Mouse (Mus musculus) forebrain, postnatal 0 days (tissue): ENCODE data around the gene Rpl34. TPM values are rescaled to one million over a fixed set of nuclear protein-coding genes. Genes with fewer than 3 reads are reported as not detected.

ENCODE experiments used
- ATAC-seq: fragments of 200-750 bp; cut with Nextera tagmentation; 2 replicates; pipeline ENCODE4 v1.8.0; 2017; ENCODE audit warnings: mild to moderate bottlenecking, moderate library complexity
- DNase-seq: peaks from one replicate; pipeline ENCODE4 v3.0.0-alpha.2; 2015
- H3K27ac ChIP-seq: fragments of 300-500 bp; sonication (generic); 2 replicates; pipeline ENCODE4 v1.5.1; 2014; ENCODE audit warnings: low read depth, mild to moderate bottlenecking, antibody characterized with exemption, low read length, moderate library complexity, mixed read lengths
- H3K27me3 ChIP-seq: fragments of 300-500 bp; sonication (generic); 2 replicates; pipeline ENCODE4 v1.6.1; 2014; ENCODE audit warnings: mild to moderate bottlenecking, low read length, mixed read lengths; ENCODE audit not compliant: insufficient read depth
- H3K36me3 ChIP-seq: fragments of 300-500 bp; sonication (generic); 2 replicates; pipeline ENCODE4 v1.6.1; 2014; ENCODE audit warnings: mild to moderate bottlenecking, moderate library complexity; ENCODE audit not compliant: insufficient read depth
- H3K4me1 ChIP-seq: fragments of 300-500 bp; sonication (generic); 2 replicates; pipeline ENCODE4 v1.6.1; 2014; ENCODE audit warnings: antibody characterized with exemption; ENCODE audit not compliant: insufficient read depth
- H3K4me2 ChIP-seq: fragments of 300-500 bp; sonication (generic); 2 replicates; pipeline ENCODE4 v1.6.1; 2014; ENCODE audit warnings: low read depth, mild to moderate bottlenecking, moderate library complexity
- H3K4me3 ChIP-seq: fragments of 300-500 bp; sonication (generic); 2 replicates; pipeline ENCODE4 v1.5.1; 2014; ENCODE audit warnings: low read depth, low read length, mixed read lengths
- H3K9ac ChIP-seq: fragments of 300-500 bp; sonication (generic); 2 replicates; pipeline ENCODE4 v1.6.1; 2014; ENCODE audit warnings: mild to moderate bottlenecking
- H3K9me3 ChIP-seq: fragments of 300-500 bp; sonication (generic); 2 replicates; pipeline ENCODE4 v1.6.1; 2016; ENCODE audit warnings: low read length
- CTCF ChIP-seq: sonication (generic); IDR thresholded peaks from 2 replicates; pipeline ENCODE4 v1.5.1; 2016; ENCODE audit warnings: antibody characterized with exemption, control low read depth, low read depth
- WGBS: fragments of 180-500 bp; shearing (Covaris S2); extraction: QIAGEN DNeasy Blood & Tissue Kit; methylation state at CpG from one replicate; pipeline ENCODE4 v1.1.7; 2014; 5-methylcytosine and 5-hydroxymethylcytosine counted together
- polyA plus RNA-seq: library from polyadenylated mRNA; unstranded; fragments of >200 nt; fragmentation: Nextera tagmentation; extraction: Ambion mirVana; gene quantifications from 2 replicates; pipeline ENCODE4 v1.2.1, GENCODE M21; 2015
- total RNA-seq: library from RNA; depleted of rRNA; stranded (reverse); fragments of >200 nt; gene quantifications from 2 replicates; pipeline ENCODE4 v1.2.3, GENCODE M21; 2014

Gene Rpl34
- total and polyA plus RNA-seq, 2 experiments from 2014 or later = 566 to 609 TPM

DNA sequence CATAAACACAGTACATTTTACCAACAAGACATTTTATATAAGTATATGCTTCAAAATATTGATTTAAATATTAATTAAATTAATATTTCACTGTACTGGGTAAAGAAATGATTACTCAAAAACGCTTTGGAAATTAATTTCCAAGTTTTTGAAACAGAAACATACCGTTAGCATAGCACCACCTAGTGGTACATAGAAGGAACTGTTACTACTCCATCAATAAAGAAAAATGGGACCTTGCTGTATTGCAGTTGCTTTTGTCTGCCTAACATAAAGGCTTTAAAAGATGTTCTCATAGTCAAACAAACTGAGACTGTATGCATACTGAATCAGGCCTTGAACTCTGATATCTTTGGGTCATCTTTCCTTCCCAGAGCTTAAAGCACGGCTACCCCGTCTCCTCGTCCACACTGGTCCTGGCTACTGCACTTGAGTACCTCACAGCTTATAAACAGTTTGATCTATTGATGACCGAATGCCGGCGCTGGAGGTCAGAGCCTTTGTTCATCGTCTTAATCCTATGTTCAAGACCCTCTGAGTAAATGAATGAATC lies 36.1 kb downstream of the Rpl34 start:
- Histone ChIP-seq H3K27ac (no peak overlapping the region), H3K4me3 (no peak overlapping the region), H3K36me3 (peaks cover 21% of the 10 kb centered on the region), H3K4me1 (no peaks in the 10 kb centered on the region), H3K9ac (no peak overlapping the region), H3K9me3 (no peaks in the 10 kb centered on the region), H3K27me3 (no peaks in the 10 kb centered on the region), H3K4me2 (no peak overlapping the region)
- ATAC-seq (no peak), DNase-seq (peak; percentile 50)
- WGBS = 56% methylated on average over 9 of the region's 9 CpGs
- TF ChIP-seq CTCF = peak; percentile 80

DNA sequence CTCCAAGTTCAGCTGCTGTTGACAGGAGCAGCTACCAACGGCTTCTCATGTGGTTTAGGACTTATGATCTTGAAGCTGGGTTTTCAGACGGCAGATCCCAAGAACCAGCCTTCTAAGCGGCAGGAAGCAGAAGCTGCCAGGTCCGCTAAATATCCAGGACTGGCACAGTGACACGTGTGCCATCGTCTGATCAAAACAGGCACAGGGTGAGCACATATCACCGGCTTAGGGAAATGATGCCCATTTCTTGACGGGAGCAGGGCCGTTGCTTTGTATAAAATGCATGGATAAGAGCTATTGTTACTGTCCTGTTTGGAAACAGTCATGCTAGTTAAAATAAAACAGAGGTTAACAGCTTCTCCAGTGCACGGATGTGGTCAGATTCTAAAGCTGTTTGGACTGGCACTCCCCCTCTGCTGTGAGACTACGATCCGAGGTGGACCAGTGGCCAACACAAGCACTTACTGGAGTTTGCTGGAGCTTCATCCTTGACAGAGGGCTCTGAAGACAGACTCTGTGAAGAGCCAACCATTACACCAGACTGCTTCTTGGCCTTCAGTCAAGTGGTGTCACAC lies 38.5 kb downstream of the Rpl34 start:
- Histone ChIP-seq H3K9ac (peak overlapping the region; percentile 33), H3K9me3 (no peaks in the 10 kb centered on the region), H3K4me1 (no peaks in the 10 kb centered on the region), H3K4me2 (peak overlapping the region; percentile 51), H3K27me3 (no peaks in the 10 kb centered on the region), H3K36me3 (peaks cover 8% of the 10 kb centered on the region; the same call in 1 of the 2 replicates), H3K4me3 (peak overlapping the region; percentile 27), H3K27ac (no peak overlapping the region)
- ATAC-seq (peak; percentile 9; the same call in 1 of the 2 replicates), DNase-seq (no peak)
- TF ChIP-seq CTCF = no peak
- WGBS = 46% methylated on average over 12 of the region's 12 CpGs

DNA sequence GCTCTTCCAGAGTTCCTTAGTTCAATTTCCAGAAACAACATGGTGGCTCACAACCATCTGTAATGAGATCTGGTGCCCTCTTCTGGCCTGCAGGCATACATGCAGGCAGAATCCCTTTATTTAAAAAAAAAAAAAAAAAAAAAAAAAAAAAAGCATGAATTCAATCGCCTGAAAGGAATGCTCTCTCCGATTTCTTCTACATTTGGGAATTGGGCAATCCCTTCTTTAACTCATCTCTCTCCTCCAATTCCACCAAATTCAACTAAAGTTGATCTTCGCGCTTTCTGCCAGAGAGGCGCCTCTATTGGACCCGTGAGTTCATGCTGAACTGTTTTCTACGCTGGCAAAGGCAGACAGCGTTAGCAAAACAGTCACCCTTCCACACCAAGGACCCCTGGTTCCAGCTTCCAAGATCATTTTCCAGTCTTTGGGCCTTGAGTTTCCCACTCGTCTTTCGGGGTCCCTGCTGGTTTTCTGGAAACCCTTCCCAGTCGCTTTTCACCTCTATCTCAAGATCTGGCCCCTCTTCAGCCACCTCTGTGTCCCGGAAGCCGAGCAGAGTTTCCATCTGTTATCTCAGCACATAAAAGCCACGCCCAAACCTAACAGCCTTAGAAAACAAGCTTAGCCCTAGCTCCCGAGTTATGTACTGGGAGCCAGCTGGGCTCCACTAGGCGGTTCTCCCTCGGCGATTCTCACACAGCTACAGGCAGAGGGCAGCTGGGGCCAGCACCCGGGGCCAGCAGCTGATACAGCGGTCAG lies 39.2 kb downstream of the Rpl34 start:
- DNase-seq (peak; percentile 57), ATAC-seq (peak; percentile 38; the same call in 1 of the 2 replicates)
- peak; percentile 64 for TF ChIP-seq CTCF
- Histone ChIP-seq H3K9me3 (no peaks in the 10 kb centered on the region), H3K4me1 (no peaks in the 10 kb centered on the region), H3K9ac (peak overlapping the region; percentile 33), H3K4me2 (peak overlapping the region; percentile 51), H3K36me3 (peaks cover 8% of the 10 kb centered on the region; the same call in 1 of the 2 replicates), H3K4me3 (peak overlapping the region; percentile 27), H3K27me3 (no peaks in the 10 kb centered on the region), H3K27ac (no peak overlapping the region)
- WGBS = 17% methylated on average over 20 of the region's 20 CpGs

DNA sequence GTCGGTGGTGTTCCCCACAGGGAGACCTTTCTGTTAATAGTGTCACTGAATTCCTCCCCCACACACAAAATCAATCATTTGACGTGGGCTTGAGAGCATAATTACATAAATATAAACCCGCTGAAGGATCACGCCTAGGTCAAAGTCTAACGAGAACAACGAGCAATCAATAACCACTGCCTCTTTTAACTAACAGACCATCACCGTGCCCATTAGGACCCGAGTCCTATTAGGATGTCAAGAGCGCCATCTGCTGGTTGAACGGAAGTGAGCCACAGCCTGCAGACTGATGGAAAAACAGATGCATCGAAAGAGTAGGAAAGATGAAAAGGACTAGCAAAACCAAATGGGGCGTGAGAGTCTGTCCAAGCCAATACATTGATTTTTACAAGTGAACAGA lies 40.6 kb downstream of the Rpl34 start:
- H3K4me3 ChIP-seq = no peak overlapping the region
- no peak overlapping the region for H3K9ac ChIP-seq
- 0 out of 2 replicates have a peak, but pooled peaks cover under 1% of the 10 kb centered on the region for H3K36me3 ChIP-seq
- DNase-seq (peak; percentile 91), ATAC-seq (peak; percentile 72)
- TF ChIP-seq CTCF = peak; percentile 93
- H3K9me3 ChIP-seq = no peaks in the 10 kb centered on the region
- H3K4me1 ChIP-seq = no peaks in the 10 kb centered on the region
- H3K4me2 ChIP-seq = no peak overlapping the region
- WGBS = 14% methylated on average over 12 of the region's 12 CpGs
- H3K27me3 ChIP-seq = no peaks in the 10 kb centered on the region
- H3K27ac ChIP-seq = no peak overlapping the region

DNA sequence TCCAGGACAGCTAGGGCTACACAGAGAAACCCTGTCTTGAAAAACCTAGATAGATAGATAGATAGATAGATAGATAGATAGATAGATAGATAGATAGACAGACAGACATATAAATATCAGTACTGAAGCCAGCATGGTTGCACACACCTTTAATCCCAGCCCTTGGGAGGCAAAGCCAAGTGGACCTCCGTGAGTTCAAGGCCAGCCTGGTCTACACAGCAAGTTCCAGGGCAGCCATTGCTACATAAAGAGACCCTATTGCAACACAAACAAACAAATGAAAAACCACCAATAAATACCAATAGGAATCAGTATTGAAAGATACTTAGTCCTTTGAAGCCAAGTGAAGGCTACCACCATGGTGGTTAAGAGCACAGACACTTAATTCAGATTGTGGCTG lies 43.1 kb downstream of the Rpl34 start:
- DNase-seq = no peak
- H3K27ac ChIP-seq = no peak overlapping the region
- H3K36me3 ChIP-seq = no peaks in the 10 kb centered on the region
- no peaks in the 10 kb centered on the region for H3K4me1 ChIP-seq
- WGBS = 100% methylated on average over 1 of the region's 1 CpGs
- no peak overlapping the region for H3K4me2 ChIP-seq
- H3K27me3 ChIP-seq = no peaks in the 10 kb centered on the region
- no peak overlapping the region for H3K9ac ChIP-seq
- H3K9me3 ChIP-seq = no peaks in the 10 kb centered on the region
- H3K4me3 ChIP-seq = no peak overlapping the region
- TF ChIP-seq CTCF = no peak
- ATAC-seq = no peak

DNA sequence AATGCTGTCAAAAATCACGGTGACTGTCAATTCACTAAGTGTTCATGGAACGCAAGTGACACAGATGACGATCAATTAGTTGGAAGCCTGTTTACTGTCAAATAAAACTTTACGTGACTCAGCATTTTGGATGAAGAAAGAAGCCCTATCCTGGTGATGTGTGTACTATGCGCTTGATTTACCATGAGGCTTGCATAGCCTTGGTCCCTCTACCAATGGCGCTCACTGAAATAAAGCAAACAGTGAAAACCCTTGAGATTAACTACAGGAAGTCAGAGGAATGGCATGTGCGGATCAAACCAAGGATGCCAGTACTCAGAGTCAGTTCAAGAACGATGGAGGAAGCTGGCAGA lies 45.2 kb downstream of the Rpl34 start:
- H3K27me3 ChIP-seq = no peaks in the 10 kb centered on the region
- WGBS = 80% methylated on average over 8 of the region's 8 CpGs
- DNase-seq = no peak
- no peak for TF ChIP-seq CTCF
- ATAC-seq = no peak
- H3K4me3 ChIP-seq = no peak overlapping the region
- no peaks in the 10 kb centered on the region for H3K9me3 ChIP-seq
- H3K4me2 ChIP-seq = no peak overlapping the region
- H3K4me1 ChIP-seq = no peaks in the 10 kb centered on the region
- no peak overlapping the region for H3K27ac ChIP-seq
- no peak overlapping the region for H3K9ac ChIP-seq
- H3K36me3 ChIP-seq = no peaks in the 10 kb centered on the region
